ENCODE assay signal across 10 mouse cellular contexts in the genomic region with DNA sequence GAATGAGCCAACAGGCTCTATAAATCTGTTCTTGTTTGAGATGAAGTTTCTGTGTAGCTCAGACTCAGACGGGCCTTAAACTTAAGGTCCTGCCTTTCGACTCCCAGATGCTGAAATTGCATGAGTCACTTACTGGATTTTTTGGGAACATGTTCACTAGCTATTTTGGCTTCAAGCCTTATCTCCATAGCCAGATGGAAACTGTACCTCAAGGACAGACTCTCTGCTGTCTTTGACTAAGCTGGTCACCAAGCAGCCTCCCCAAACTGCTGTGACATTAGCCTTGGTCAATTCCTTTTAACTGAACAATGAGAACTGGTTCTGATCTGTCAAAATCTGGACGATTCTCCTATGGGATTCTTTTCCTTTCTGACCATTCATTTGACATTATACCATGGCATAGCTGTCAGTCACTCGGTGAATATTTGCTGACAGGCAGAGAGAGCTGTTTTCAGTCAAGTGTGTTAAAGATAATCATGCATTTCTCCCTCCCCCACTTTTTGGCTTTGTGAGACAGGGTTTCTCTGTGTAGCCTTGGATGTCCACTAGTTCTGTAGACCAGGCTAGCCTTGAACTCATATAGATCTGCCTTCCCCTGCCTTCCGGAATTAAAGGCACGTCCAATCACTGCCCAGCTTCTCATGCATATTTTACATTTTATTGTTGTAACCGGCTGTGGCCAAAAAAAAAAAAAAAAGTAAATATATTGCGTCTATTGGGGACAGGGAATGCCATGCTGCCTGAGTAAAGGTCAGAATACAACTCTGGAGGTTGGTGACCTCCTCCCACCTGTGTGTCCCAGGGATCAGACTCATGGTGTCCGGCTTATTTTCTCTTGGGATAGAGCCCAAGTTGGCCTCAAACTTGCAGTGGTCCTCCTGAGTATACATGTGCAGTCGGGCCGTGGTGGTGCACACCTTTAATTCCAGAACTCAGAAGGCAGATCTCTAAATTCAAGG. TPM values are rescaled to one million over a fixed set of nuclear protein-coding genes. Genes with fewer than 3 reads are reported as not detected.
DNase-seq lines count a peak whose midpoint lies in the region; ATAC-seq and TF ChIP-seq lines count a peak whose summit lies in the region.
"Had no signal": no experiment of that assay in that cellular context is flagged by ENCODE, and none has a peak within 500 bp of the region (broad histone marks: within the 10 kb centered on the region; RNA-seq: fewer than 3 reads in every experiment).

No protein-coding gene starts in this region.

- TF ChIP-seq CTCF in liver, postnatal 0 days (IDR thresholded peaks at IDR 0.05; ENCODE audit: low read depth) = no peak

- H3K4me2 ChIP-seq in liver, postnatal 0 days (ENCODE audit: low read depth, low read length) = no peak overlapping the region

- WGBS in liver, postnatal 0 days (ENCODE audit: insufficient replicate concordance) = 59% methylated on average over 11 of the region's 11 CpGs

- TF ChIP-seq EP300 in liver, postnatal 0 days (IDR thresholded peaks at IDR 0.05; ENCODE audit: low read depth) = peak; percentile 84

- DNase-seq in gastrocnemius, adult 18-20 months (ENCODE audit: low spot score) = peak; percentile 60
- DNase-seq in gastrocnemius, postnatal 14 days = no peak
- DNase-seq in adrenal gland, postnatal 36 days = peak; percentile 41 to 58
- DNase-seq in heart, adult 9 months (ENCODE audit: low spot score in 2 of 2) = peak; percentile 65 to 70
- no peak for DNase-seq in liver, postnatal 0 days
- DNase-seq in urinary bladder, postnatal 4 days (ENCODE audit: low spot score in 2 of 2) = no peak
- no peak for DNase-seq in urinary bladder, postnatal 36 days (ENCODE audit: low spot score in 2 of 2)
- DNase-seq in ovary, adult 18-20 months (ENCODE audit: low spot score) = no peak
- DNase-seq: lung, adult 2 months had no signal

- H3K27ac ChIP-seq in liver, postnatal 0 days (ENCODE audit: low read depth) = peak overlapping the region; percentile 80

- no peak overlapping the region for H3K9ac ChIP-seq in liver, postnatal 0 days (replicated peaks)

- H3K4me3 ChIP-seq in liver, postnatal 0 days (ENCODE audit: low read depth, low read length) = no peak overlapping the region

- H3K9me3 ChIP-seq in liver, postnatal 0 days (ENCODE audit: low read length) = no peaks in the 10 kb centered on the region

- no peaks in the 10 kb centered on the region for H3K36me3 ChIP-seq in liver, postnatal 0 days (replicated peaks; ENCODE audit: insufficient read depth, low read length)

- no peaks in the 10 kb centered on the region for H3K27me3 ChIP-seq in liver, postnatal 0 days (ENCODE audit: insufficient read depth, low read length)

- intact Hi-C loops in gastrocnemius, postnatal 14 days (cut with DNase I; ENCODE audit: low total_unique reads) = no loop called here

- peak; percentile 68 for ATAC-seq in liver, postnatal 0 days
- ATAC-seq: intestine, embryonic 16.5 days had no signal

- peaks cover 40% of the 10 kb centered on the region for H3K4me1 ChIP-seq in liver, postnatal 0 days (ENCODE audit: insufficient read depth)

RNA-seq across cellular contexts. Expression of a gene that starts 57.9 kb away (rescaled TPM):
- total RNA-seq in gastrocnemius, adult 18-20 months (2021) = 10 to 100 TPM; 19.9 to 26.1 TPM
- total RNA-seq in gastrocnemius, postnatal 14 days (2021) = 10 to 100 TPM; 21.0 to 25.2 TPM
- 10 to 100 TPM; 25.3 to 32.1 TPM for total RNA-seq in adrenal gland, postnatal 36 days (2021)
- 6.6 and 7.1 TPM in 2 replicates for polyA plus RNA-seq in liver, postnatal 0 days (2015; fragmentation: Nextera tagmentation; extraction: Ambion mirVana)

Comparison
In these comparisons a context has a peak if more than half of its experiments do, and no peak if none do; other contexts are left out.
1. DNase-seq: peak in gastrocnemius, adult 18-20 months (single experiment), adrenal gland, postnatal 36 days (2 of 2) and heart, adult 9 months (2 of 2); none in gastrocnemius, postnatal 14 days (single experiment), liver, postnatal 0 days (single experiment), urinary bladder, postnatal 4 days (0 of 2), urinary bladder, postnatal 36 days (0 of 2) and ovary, adult 18-20 months (single experiment).